10 mouse cellular contexts compared by ENCODE assay signal in genomic region chr13:40650036-40650709, GRCm38 (mm10).
DNase-seq lines count a peak whose midpoint lies in the region; ATAC-seq and TF ChIP-seq lines count a peak whose summit lies in the region.
"Had no signal": no experiment of that assay in that cellular context is flagged by ENCODE, and none has a peak within 500 bp of the region (broad histone marks: within the 10 kb centered on the region; RNA-seq: fewer than 3 reads in every experiment).

No protein-coding gene starts in this region.

- ATAC-seq in forebrain, embryonic 15.5 days (replicated peaks): no peak
- ATAC-seq in hindbrain, embryonic 15.5 days (ENCODE audit: low FRiP score, low read depth): no peak
- ATAC-seq in midbrain, postnatal 0 days (ENCODE audit: low FRiP score): no peak
- ATAC-seq in lung, postnatal 0 days: no peak

- H3K4me3 ChIP-seq in forebrain, embryonic 10.5 days: peak overlapping the region; percentile 33
- H3K4me3 ChIP-seq in forebrain, embryonic 15.5 days: no peak overlapping the region
- H3K4me3 ChIP-seq in hindbrain, embryonic 15.5 days: no peak overlapping the region
- H3K4me3 ChIP-seq in midbrain, postnatal 0 days (ENCODE audit: low read depth, low read length): no peak overlapping the region
- no peak overlapping the region for H3K4me3 ChIP-seq in lung, postnatal 0 days (ENCODE audit: low read depth, low read length)
- H3K4me3 ChIP-seq: limb, embryonic 15.5 days had no signal

- peaks cover 41% of the 10 kb centered on the region for H3K27me3 ChIP-seq in forebrain, embryonic 10.5 days (ENCODE audit: poor library complexity, severe bottlenecking)
- H3K27me3 ChIP-seq in forebrain, embryonic 15.5 days: 0 out of 2 replicates have a peak, but pooled peaks cover 2% of the 10 kb centered on the region
- no peaks in the 10 kb centered on the region for H3K27me3 ChIP-seq in hindbrain, embryonic 15.5 days
- H3K27me3 ChIP-seq in midbrain, postnatal 0 days (ENCODE audit: insufficient read depth, low read length): no peaks in the 10 kb centered on the region
- H3K27me3 ChIP-seq in lung, postnatal 0 days (replicated peaks; ENCODE audit: insufficient read depth, low read length): no peaks in the 10 kb centered on the region

- no peaks in the 10 kb centered on the region for H3K9me3 ChIP-seq in forebrain, embryonic 10.5 days
- H3K9me3 ChIP-seq in forebrain, embryonic 15.5 days: no peaks in the 10 kb centered on the region
- H3K9me3 ChIP-seq in hindbrain, embryonic 15.5 days: no peaks in the 10 kb centered on the region
- no peaks in the 10 kb centered on the region for H3K9me3 ChIP-seq in midbrain, postnatal 0 days (ENCODE audit: low read length)
- H3K9me3 ChIP-seq in lung, postnatal 0 days (ENCODE audit: low read length): no peaks in the 10 kb centered on the region
- H3K9me3 ChIP-seq: limb, embryonic 15.5 days had no signal

- no peak overlapping the region for H3K9ac ChIP-seq in forebrain, embryonic 15.5 days (replicated peaks)
- no peak overlapping the region for H3K9ac ChIP-seq in hindbrain, embryonic 15.5 days
- no peak overlapping the region for H3K9ac ChIP-seq in midbrain, postnatal 0 days (replicated peaks; ENCODE audit: low read length, poor library complexity, severe bottlenecking)
- no peak overlapping the region for H3K9ac ChIP-seq in lung, postnatal 0 days (replicated peaks; ENCODE audit: low read depth)
- H3K9ac ChIP-seq: limb, embryonic 15.5 days had no signal

- no peaks in the 10 kb centered on the region for H3K36me3 ChIP-seq in forebrain, embryonic 10.5 days (replicated peaks)
- H3K36me3 ChIP-seq in forebrain, embryonic 15.5 days: no peaks in the 10 kb centered on the region
- H3K36me3 ChIP-seq in hindbrain, embryonic 15.5 days: no peaks in the 10 kb centered on the region
- no peaks in the 10 kb centered on the region for H3K36me3 ChIP-seq in midbrain, postnatal 0 days (ENCODE audit: insufficient read depth, low read length)
- H3K36me3 ChIP-seq in lung, postnatal 0 days (ENCODE audit: insufficient read depth, low read length): no peaks in the 10 kb centered on the region
- H3K36me3 ChIP-seq: limb, embryonic 15.5 days had no signal

- H3K27ac ChIP-seq in forebrain, embryonic 10.5 days: 0 out of 2 replicates have a peak overlapping the region, but pooled peaks have one; percentile 35
- no peak overlapping the region for H3K27ac ChIP-seq in forebrain, embryonic 15.5 days (replicated peaks)
- H3K27ac ChIP-seq in hindbrain, embryonic 15.5 days (replicated peaks): no peak overlapping the region
- H3K27ac ChIP-seq in midbrain, postnatal 0 days (ENCODE audit: low read depth, low read length): no peak overlapping the region
- H3K27ac ChIP-seq in lung, postnatal 0 days (ENCODE audit: low read length): no peak overlapping the region
- H3K27ac ChIP-seq: limb, embryonic 15.5 days had no signal

- DNase-seq in forebrain, embryonic 10.5 days (ENCODE audit: extremely low spot score, low spot score): peak; percentile 33
- DNase-seq in embryo, embryonic 10 days (ENCODE audit: low spot score): peak; percentile 38
- DNase-seq in midbrain, postnatal 0 days (ENCODE audit: low spot score): peak; percentile 8
- no peak for DNase-seq in left cerebral cortex, postnatal 25 days (ENCODE audit: low spot score in 2 of 2)
- DNase-seq in lung, postnatal 0 days (ENCODE audit: low spot score): no peak
- no peak for DNase-seq in spleen, postnatal 10 days (ENCODE audit: low spot score in 2 of 2)
- DNase-seq: cerebellum, adult 9-10 months had no signal

- no peak overlapping the region; the same call in 1 of the 2 replicates for H3K4me2 ChIP-seq in forebrain, embryonic 15.5 days (replicated peaks)
- peak overlapping the region; percentile 29; the same call in 1 of the 2 replicates for H3K4me2 ChIP-seq in hindbrain, embryonic 15.5 days
- no peak overlapping the region for H3K4me2 ChIP-seq in midbrain, postnatal 0 days (ENCODE audit: low read depth, low read length, poor library complexity, severe bottlenecking)
- no peak overlapping the region for H3K4me2 ChIP-seq in lung, postnatal 0 days (replicated peaks; ENCODE audit: low read depth, low read length)

- no peak for TF ChIP-seq EP300 in lung, postnatal 0 days (IDR thresholded peaks at IDR 0.05)

- H3K4me1 ChIP-seq in forebrain, embryonic 10.5 days: peaks cover 28% of the 10 kb centered on the region
- H3K4me1 ChIP-seq in forebrain, embryonic 15.5 days: peaks cover 10% of the 10 kb centered on the region; the same call in 1 of the 2 replicates
- H3K4me1 ChIP-seq in hindbrain, embryonic 15.5 days (replicated peaks): peaks cover 6% of the 10 kb centered on the region
- no peaks in the 10 kb centered on the region for H3K4me1 ChIP-seq in midbrain, postnatal 0 days (ENCODE audit: insufficient read depth, low read length)
- no peaks in the 10 kb centered on the region for H3K4me1 ChIP-seq in lung, postnatal 0 days (ENCODE audit: insufficient read depth, low read depth, low read length)
- H3K4me1 ChIP-seq: limb, embryonic 15.5 days had no signal

- WGBS in forebrain, embryonic 10.5 days: 16% methylated on average over 10 of the region's 10 CpGs
- 19% methylated on average over 10 of the region's 10 CpGs for WGBS in forebrain, embryonic 15.5 days
- WGBS in hindbrain, embryonic 15.5 days: 28% methylated on average over 10 of the region's 10 CpGs
- WGBS in midbrain, postnatal 0 days: 28% methylated on average over 10 of the region's 10 CpGs
- 39% methylated on average over 10 of the region's 10 CpGs for WGBS in lung, postnatal 0 days

- intact Hi-C loops in left cerebral cortex, postnatal 25 days (cut with DNase I): loop anchor here (5.0 kb wide), 1 partner anchor 82 kb away; no protein-coding TSS in a partner anchor

- peak; percentile 39 for TF ChIP-seq CTCF in midbrain, postnatal 0 days (IDR thresholded peaks at IDR 0.05)
- no peak for TF ChIP-seq CTCF in lung, postnatal 0 days (IDR thresholded peaks at IDR 0.05)

Comparison
In these comparisons a context has a peak if more than half of its experiments do, and no peak if none do; other contexts are left out.
1. DNase-seq: peak in forebrain, embryonic 10.5 days (single experiment), embryo, embryonic 10 days (single experiment) and midbrain, postnatal 0 days (single experiment); none in left cerebral cortex, postnatal 25 days (0 of 2), lung, postnatal 0 days (single experiment) and spleen, postnatal 10 days (0 of 2).